Mouse (Mus musculus): ENCODE measurements around the gene Dnah7a. TPM values are rescaled to one million over a fixed set of nuclear protein-coding genes. Genes with fewer than 3 reads are reported as not detected.
"Not testable (repeated sequence)": the region's sequence is repeated elsewhere in the genome, so short reads cannot be mapped to it uniquely, and the experiment has no call there.

The Dnah7a gene
- polyA plus RNA-seq, 1 experiment, result not detected

DNA sequence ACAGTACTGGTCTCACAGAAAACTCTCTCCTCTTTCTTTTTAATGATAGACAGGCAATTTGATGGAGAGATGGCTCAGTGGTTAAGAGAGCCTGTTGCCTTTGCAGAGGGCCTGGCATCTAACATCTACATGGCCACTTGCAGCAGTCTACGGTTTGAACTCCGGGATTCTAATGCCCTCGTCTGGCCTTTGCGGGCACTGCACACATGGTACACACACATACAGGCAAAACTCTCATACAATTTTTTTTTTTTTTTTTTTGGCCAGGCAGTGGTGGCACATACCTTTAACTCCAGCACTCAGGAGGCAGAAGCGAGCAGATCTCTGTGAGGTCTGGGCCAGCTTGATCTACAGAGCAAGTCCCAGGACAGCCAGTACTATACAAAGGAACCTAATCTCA is 2.4 kb downstream of the Dnah7a start:
- peak in 1 of 2 experiments; percentile 20 for DNase-seq (ENCODE audit: low read depth in 1 of 2, low spot score in 2 of 2)
- no peaks in the 10 kb centered on the region for H3K27me3 ChIP-seq (ENCODE audit: control insufficient read depth, insufficient read depth, low read length)
- H3K27ac ChIP-seq (ENCODE audit: insufficient read depth, low read length), result no peak overlapping the region
- no peak for TF ChIP-seq POLR2A (IDR thresholded peaks at IDR 0.05; ENCODE audit: low read depth, low read length)
- TF ChIP-seq CTCF (IDR thresholded peaks at IDR 0.05; ENCODE audit: extremely low read depth, insufficient read depth, insufficient read length, insufficient replicate concordance), result no peak
- 87% methylated on average over 5 of the region's 5 CpGs for WGBS
- H3K4me3 ChIP-seq (ENCODE audit: extremely low read depth, insufficient read depth, insufficient read length), result no peak overlapping the region
- peaks cover 8% of the 10 kb centered on the region; the same call in 1 of the 2 replicates for H3K4me1 ChIP-seq (ENCODE audit: control insufficient read depth, insufficient read depth, insufficient read length)
- H3K36me3 ChIP-seq (ENCODE audit: control insufficient read depth, insufficient read depth, low read length), result no peaks in the 10 kb centered on the region

DNA sequence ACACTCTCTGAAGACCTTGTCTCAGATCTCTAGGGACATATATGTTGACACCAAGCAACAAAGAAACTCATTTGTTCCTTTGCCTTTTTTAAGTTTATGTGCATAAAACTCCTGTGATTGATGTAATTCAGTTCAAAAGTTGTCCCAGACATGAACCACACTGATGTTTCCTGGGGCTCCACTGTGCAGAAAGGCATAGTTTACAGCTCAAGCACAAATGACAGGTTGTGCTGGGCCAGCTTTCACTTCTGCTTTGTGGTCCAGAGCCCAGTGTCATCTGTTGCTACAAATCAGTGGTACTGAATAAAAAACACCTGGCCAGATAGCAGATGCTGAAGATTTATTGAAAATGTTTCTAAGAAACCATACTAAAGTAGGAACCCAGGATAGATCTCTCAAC is 42.3 kb downstream of the Dnah7a start:
- not testable (repeated sequence) for H3K27me3 ChIP-seq (ENCODE audit: control insufficient read depth, insufficient read depth, low read length); H3K4me1 ChIP-seq (ENCODE audit: control insufficient read depth, insufficient read depth, insufficient read length); H3K36me3 ChIP-seq (ENCODE audit: control insufficient read depth, insufficient read depth, low read length); H3K27ac ChIP-seq (ENCODE audit: insufficient read depth, low read length); H3K4me3 ChIP-seq (ENCODE audit: extremely low read depth, insufficient read depth, insufficient read length)
- peak; percentile 15 to 57 for DNase-seq (ENCODE audit: low read depth in 1 of 2, low spot score in 2 of 2)

DNA sequence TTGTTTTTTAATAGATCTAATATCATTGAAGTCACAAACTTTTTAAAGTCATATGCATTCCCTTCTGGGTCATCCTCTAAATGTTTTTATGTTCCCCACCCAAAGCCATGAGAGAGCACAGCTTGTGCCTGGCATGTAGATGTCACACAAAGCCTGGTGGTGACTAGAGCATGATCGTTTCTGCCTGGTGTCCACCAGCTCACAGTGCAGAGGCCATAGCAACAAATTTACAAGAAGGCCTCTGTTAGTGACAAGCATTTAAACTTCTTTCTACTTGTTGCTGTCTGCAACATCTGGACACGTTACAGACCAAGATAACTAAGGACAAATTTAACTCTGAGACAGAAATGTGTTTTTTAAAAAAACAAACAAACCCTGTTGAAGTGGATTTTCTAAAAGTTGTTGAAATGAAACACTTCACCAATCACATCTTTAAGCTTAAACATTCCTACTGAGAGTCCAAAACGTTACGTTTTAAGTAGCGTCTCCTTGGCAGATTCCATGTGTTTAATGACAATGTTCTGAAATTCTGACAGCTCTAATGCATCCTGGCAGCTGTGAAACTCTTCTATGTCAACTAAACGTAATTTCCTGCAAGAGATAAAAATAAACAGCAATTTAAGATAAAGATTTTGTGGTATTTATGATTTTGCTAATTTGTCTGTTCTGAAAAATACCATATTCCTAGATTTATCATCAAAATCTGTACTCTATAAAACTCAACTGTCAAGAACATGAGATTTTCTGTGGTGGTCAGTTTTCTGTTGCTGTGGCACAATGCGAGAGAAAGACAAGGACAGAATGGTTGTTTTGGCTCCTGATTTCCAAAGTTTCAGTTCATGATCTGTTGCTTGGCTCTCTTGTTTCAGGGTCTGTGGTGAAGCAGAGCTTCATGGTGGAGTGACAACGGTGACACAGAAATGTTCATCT is 66.5 kb downstream of the Dnah7a start:
- Histone ChIP-seq H3K27me3 (ENCODE audit: control insufficient read depth, insufficient read depth, low read length) (no peaks in the 10 kb centered on the region), H3K27ac (ENCODE audit: insufficient read depth, low read length) (no peak overlapping the region), H3K36me3 (ENCODE audit: control insufficient read depth, insufficient read depth, low read length) (no peaks in the 10 kb centered on the region), H3K4me3 (ENCODE audit: extremely low read depth, insufficient read depth, insufficient read length) (no peak overlapping the region), H3K4me1 (ENCODE audit: control insufficient read depth, insufficient read depth, insufficient read length) (no peaks in the 10 kb centered on the region)
- TF ChIP-seq POLR2A (IDR thresholded peaks at IDR 0.05; ENCODE audit: low read depth, low read length) (no peak), CTCF (IDR thresholded peaks at IDR 0.05; ENCODE audit: extremely low read depth, insufficient read depth, insufficient read length, insufficient replicate concordance) (no peak)
- no peak for DNase-seq (ENCODE audit: low read depth in 1 of 2, low spot score in 2 of 2)
- 79% methylated on average over 8 of the region's 8 CpGs for WGBS

DNA sequence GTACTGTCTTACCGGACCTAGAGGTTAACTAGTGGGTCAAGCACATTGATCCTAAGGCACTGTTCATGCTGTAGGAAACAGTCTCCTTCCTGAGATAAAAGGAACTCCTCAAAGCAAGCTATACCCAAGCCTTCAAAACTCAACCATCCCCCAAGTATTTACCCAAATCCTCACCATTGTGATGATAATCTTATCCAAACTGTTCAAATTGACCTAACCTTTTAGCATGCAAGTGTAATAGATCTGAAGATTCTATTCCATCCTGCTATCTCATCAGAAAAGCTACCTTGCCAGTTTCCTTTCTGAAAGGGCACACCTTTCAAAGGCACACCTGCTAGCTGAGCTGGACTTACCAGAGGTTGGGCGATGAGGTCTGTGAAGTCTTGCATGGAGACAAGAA is 70.9 kb downstream of the Dnah7a start:
- not testable (repeated sequence) for H3K4me1 ChIP-seq (ENCODE audit: control insufficient read depth, insufficient read depth, insufficient read length); H3K4me3 ChIP-seq (ENCODE audit: extremely low read depth, insufficient read depth, insufficient read length); H3K36me3 ChIP-seq (ENCODE audit: control insufficient read depth, insufficient read depth, low read length); DNase-seq (ENCODE audit: low read depth in 1 of 2, low spot score in 2 of 2); H3K27ac ChIP-seq (ENCODE audit: insufficient read depth, low read length); H3K27me3 ChIP-seq (ENCODE audit: control insufficient read depth, insufficient read depth, low read length)
- 86% methylated on average over 2 of the region's 2 CpGs for WGBS

DNA sequence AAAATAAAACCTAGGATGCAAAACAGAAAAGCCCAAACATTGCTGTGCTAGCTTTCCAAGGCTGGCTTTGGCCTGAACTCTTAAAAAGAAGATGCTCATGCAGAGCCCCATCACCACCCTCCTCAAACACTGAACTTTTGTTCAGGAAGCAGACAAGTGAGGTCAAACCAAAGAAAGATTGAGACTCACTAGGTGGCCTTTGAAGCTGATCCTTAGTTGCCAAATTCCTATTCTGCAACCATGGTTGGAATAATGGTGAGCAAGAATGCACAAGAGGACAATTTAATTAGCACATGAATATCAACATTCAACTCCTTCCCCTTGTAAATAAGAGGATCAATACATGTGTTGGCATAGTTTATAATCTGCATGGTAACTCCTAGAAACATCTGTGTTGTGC is 74.5 kb downstream of the Dnah7a start:
- not testable (repeated sequence) for H3K36me3 ChIP-seq (ENCODE audit: control insufficient read depth, insufficient read depth, low read length); H3K27ac ChIP-seq (ENCODE audit: insufficient read depth, low read length); DNase-seq (ENCODE audit: low read depth in 1 of 2, low spot score in 2 of 2); H3K4me1 ChIP-seq (ENCODE audit: control insufficient read depth, insufficient read depth, insufficient read length); H3K4me3 ChIP-seq (ENCODE audit: extremely low read depth, insufficient read depth, insufficient read length); H3K27me3 ChIP-seq (ENCODE audit: control insufficient read depth, insufficient read depth, low read length)

DNA sequence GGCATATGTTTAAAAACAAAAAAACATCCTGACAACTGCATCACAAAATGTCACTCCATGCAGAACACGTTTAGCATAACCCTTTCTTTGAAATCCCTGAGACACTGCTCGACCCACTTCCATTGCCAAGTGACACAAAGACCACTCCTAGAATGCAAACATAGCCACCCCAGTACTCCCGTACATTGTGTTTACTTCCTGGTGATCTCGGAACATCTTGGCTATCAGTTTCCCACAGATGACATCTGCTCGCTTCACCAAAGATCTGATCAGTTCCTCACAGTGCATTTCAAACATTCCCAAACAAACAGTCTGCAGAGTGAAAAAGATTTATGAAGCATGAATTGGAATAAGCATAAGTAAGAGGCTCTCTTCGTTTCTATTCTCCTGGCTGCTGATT is 76.6 kb downstream of the Dnah7a start:
- no peak overlapping the region for H3K4me3 ChIP-seq (ENCODE audit: extremely low read depth, insufficient read depth, insufficient read length)
- H3K36me3 ChIP-seq (ENCODE audit: control insufficient read depth, insufficient read depth, low read length), result no peaks in the 10 kb centered on the region
- DNase-seq (ENCODE audit: low read depth in 1 of 2, low spot score in 2 of 2), result no peak
- H3K4me1 ChIP-seq (ENCODE audit: control insufficient read depth, insufficient read depth, insufficient read length), result no peaks in the 10 kb centered on the region
- TF ChIP-seq POLR2A (IDR thresholded peaks at IDR 0.05; ENCODE audit: low read depth, low read length) (no peak), CTCF (IDR thresholded peaks at IDR 0.05; ENCODE audit: extremely low read depth, insufficient read depth, insufficient read length, insufficient replicate concordance) (no peak)
- 49% methylated on average over 6 of the region's 6 CpGs for WGBS
- H3K27me3 ChIP-seq (ENCODE audit: control insufficient read depth, insufficient read depth, low read length), result no peaks in the 10 kb centered on the region
- H3K27ac ChIP-seq (ENCODE audit: insufficient read depth, low read length), result no peak overlapping the region

DNA sequence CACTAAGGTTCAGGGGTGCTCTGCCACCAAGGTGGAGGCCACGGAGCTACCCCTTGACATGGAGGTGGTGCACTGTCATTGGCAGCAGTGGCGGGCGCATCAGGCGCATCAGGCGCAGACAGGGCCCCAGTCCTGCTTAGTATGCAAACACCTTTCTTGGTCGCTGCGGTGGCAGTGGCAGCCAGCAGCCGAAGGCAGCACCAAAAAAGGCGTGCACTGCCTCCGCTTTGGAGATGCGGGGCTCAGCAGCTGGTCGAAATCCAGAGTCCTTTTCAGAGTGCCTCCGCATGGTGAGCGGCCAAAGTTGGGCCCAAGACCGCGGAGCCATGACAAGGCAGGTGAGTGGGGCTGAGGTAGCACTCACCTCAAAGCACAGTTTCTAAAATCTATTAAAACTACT is 93.1 kb downstream of the Dnah7a start:
- Histone ChIP-seq H3K27ac (ENCODE audit: insufficient read depth, low read length) (no peak overlapping the region), H3K4me3 (ENCODE audit: extremely low read depth, insufficient read depth, insufficient read length) (no peak overlapping the region), H3K36me3 (ENCODE audit: control insufficient read depth, insufficient read depth, low read length) (no peaks in the 10 kb centered on the region), H3K27me3 (ENCODE audit: control insufficient read depth, insufficient read depth, low read length) (no peaks in the 10 kb centered on the region), H3K4me1 (ENCODE audit: control insufficient read depth, insufficient read depth, insufficient read length) (no peaks in the 10 kb centered on the region)
- 91% methylated on average over 16 of the region's 16 CpGs for WGBS
- TF ChIP-seq POLR2A (IDR thresholded peaks at IDR 0.05; ENCODE audit: low read depth, low read length) (no peak), CTCF (IDR thresholded peaks at IDR 0.05; ENCODE audit: extremely low read depth, insufficient read depth, insufficient read length, insufficient replicate concordance) (no peak)
- DNase-seq (ENCODE audit: low read depth in 1 of 2, low spot score in 2 of 2), result no peak

DNA sequence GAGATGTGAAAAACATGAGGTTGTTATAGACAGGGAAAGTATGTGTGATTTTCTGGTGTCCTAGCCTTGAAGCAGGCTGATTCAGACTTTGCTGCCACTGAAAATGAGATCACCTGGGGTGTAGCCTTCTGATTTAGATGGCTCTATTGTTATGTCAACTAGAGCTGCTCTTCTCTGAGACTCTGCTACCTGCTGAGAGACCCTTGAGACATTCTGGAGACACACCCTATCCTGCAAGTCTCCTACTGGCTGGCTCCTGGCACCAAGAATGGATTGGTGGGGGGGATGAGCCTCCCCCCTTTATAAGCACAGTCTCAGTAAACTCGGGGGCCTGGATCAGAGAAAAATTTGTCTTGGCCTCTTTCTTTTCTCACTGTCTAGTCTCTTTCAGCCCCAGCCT is 125.3 kb downstream of the Dnah7a start:
- not testable (repeated sequence) for H3K27me3 ChIP-seq (ENCODE audit: control insufficient read depth, insufficient read depth, low read length); H3K4me1 ChIP-seq (ENCODE audit: control insufficient read depth, insufficient read depth, insufficient read length); DNase-seq (ENCODE audit: low read depth in 1 of 2, low spot score in 2 of 2); H3K36me3 ChIP-seq (ENCODE audit: control insufficient read depth, insufficient read depth, low read length); H3K4me3 ChIP-seq (ENCODE audit: extremely low read depth, insufficient read depth, insufficient read length); H3K27ac ChIP-seq (ENCODE audit: insufficient read depth, low read length)
- WGBS, result 43% methylated on average over 1 of the region's 1 CpGs

DNA sequence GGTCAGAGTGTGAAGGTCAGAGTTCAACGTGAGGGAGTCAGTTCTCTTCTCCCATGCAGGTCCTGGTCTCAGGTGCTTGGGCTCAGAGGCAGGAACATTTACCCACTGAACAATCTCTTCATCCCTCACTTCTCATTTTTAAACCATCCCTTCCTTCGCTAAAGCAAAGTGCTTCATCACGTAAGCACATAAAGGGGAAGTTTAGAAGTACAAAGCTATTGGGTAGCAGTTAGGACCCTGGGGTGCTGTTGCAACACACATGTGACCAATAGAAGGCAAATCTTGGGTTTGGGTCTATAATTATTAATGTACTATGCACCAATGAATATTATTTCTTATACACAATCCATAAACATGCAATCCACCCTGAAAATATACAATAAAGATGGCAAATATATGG is 148.7 kb downstream of the Dnah7a start:
- H3K4me3 ChIP-seq (ENCODE audit: extremely low read depth, insufficient read depth, insufficient read length); H3K4me1 ChIP-seq (ENCODE audit: control insufficient read depth, insufficient read depth, insufficient read length); H3K36me3 ChIP-seq (ENCODE audit: control insufficient read depth, insufficient read depth, low read length); DNase-seq (ENCODE audit: low read depth in 1 of 2, low spot score in 2 of 2); H3K27ac ChIP-seq (ENCODE audit: insufficient read depth, low read length); H3K27me3 ChIP-seq (ENCODE audit: control insufficient read depth, insufficient read depth, low read length): not testable (repeated sequence)
- WGBS, result 35% methylated on average over 3 of the region's 3 CpGs

DNA sequence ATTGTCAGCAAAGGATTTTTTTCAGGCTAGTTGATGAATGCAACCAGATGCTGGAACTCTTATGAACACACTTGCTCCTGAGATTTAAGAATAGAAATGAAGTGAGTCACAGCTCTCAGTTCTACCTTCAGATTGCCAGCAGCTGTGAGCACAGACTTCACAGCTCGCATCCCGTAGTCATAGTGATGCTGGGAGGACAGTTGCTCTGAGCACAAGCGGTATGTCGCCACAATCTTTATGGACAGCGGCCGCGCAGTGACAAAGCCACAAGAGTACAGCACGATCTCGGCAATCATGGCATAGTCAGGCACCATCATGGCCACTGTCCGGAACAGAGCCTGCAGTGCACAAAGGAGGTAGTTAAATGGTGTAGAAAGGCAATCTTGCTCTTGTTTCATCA is 159.6 kb downstream of the Dnah7a start:
- H3K4me1 ChIP-seq (ENCODE audit: control insufficient read depth, insufficient read depth, insufficient read length); H3K27me3 ChIP-seq (ENCODE audit: control insufficient read depth, insufficient read depth, low read length); H3K4me3 ChIP-seq (ENCODE audit: extremely low read depth, insufficient read depth, insufficient read length); H3K36me3 ChIP-seq (ENCODE audit: control insufficient read depth, insufficient read depth, low read length); DNase-seq (ENCODE audit: low read depth in 1 of 2, low spot score in 2 of 2); H3K27ac ChIP-seq (ENCODE audit: insufficient read depth, low read length): not testable (repeated sequence)
- 95% methylated on average over 10 of the region's 10 CpGs for WGBS

All from spleen, adult 2 months (tissue).